Mouse (Mus musculus): Measurements from ENCODE around the gene Tmem268. TPM values are rescaled to one million over a fixed set of nuclear protein-coding genes. Genes with fewer than 3 reads are reported as not detected.

The Tmem268 gene
- 13.1 and 17.3 TPM in 2 replicates for polyA plus RNA-seq (2015; fragmentation: Nextera tagmentation; extraction: Ambion mirVana)

GRCm38 (mm10) chr4:63558407-63559081 is at the start of gene Tmem268:
Gene Tmem268, plus strand, starts transcription at chr4:63558781.
- peak within 1 kb of the TSS; percentile 96 for H3K27ac ChIP-seq (ENCODE audit: low read depth)
- peaks cover 75% of the 10 kb centered on the region for H3K4me1 ChIP-seq (ENCODE audit: insufficient read depth)

GRCm38 (mm10) chr4:63512921-63513320 is 45.7 kb upstream of the Tmem268 start:
- H3K9ac ChIP-seq (replicated peaks): no peak overlapping the region
- WGBS (ENCODE audit: insufficient replicate concordance): 65% methylated on average over 2 of the region's 2 CpGs
- H3K4me3 ChIP-seq (ENCODE audit: low read depth, low read length): no peak overlapping the region
- DNase-seq (no peak), ATAC-seq (no peak)
- H3K36me3 ChIP-seq (replicated peaks; ENCODE audit: insufficient read depth, low read length): no peaks in the 10 kb centered on the region
- no peaks in the 10 kb centered on the region for H3K4me1 ChIP-seq (ENCODE audit: insufficient read depth)
- H3K27me3 ChIP-seq (ENCODE audit: insufficient read depth, low read length): no peaks in the 10 kb centered on the region
- TF ChIP-seq EP300 (IDR thresholded peaks at IDR 0.05; ENCODE audit: low read depth) (no peak), CTCF (IDR thresholded peaks at IDR 0.05; ENCODE audit: low read depth) (no peak)
- no peaks in the 10 kb centered on the region for H3K9me3 ChIP-seq (ENCODE audit: low read length)
- no peak overlapping the region for H3K27ac ChIP-seq (ENCODE audit: low read depth)
- H3K4me2 ChIP-seq (ENCODE audit: low read depth, low read length): no peak overlapping the region

More at GRCm38 (mm10) chr4:63558407-63559081, at the start of gene Tmem268:
- peak; percentile 80 for ATAC-seq
- Histone ChIP-seq H3K4me2 (ENCODE audit: low read depth, low read length) (peak within 1 kb of the TSS; percentile 95), H3K9me3 (ENCODE audit: low read length) (no peaks in the 10 kb centered on the region), H3K27me3 (ENCODE audit: insufficient read depth, low read length) (no peaks in the 10 kb centered on the region), H3K4me3 (ENCODE audit: low read depth, low read length) (peak within 1 kb of the TSS; percentile 73), H3K9ac (replicated peaks) (peak within 1 kb of the TSS; percentile 82), H3K36me3 (replicated peaks; ENCODE audit: insufficient read depth, low read length) (no peaks in the 10 kb centered on the region)
- WGBS (ENCODE audit: insufficient replicate concordance): under 1% methylated on average over 51 of the region's 81 CpGs
- peak; percentile 86 for DNase-seq
- no peak for TF ChIP-seq EP300 (IDR thresholded peaks at IDR 0.05; ENCODE audit: low read depth)
- peak; percentile 36 for TF ChIP-seq CTCF (IDR thresholded peaks at IDR 0.05; ENCODE audit: low read depth)

GRCm38 (mm10) chr4:63514454-63514984 is 44.1 kb upstream of the Tmem268 start:
- no peaks in the 10 kb centered on the region for H3K36me3 ChIP-seq (replicated peaks; ENCODE audit: insufficient read depth, low read length)
- H3K4me2 ChIP-seq (ENCODE audit: low read depth, low read length): no peak overlapping the region
- H3K9me3 ChIP-seq (ENCODE audit: low read length): no peaks in the 10 kb centered on the region
- H3K9ac ChIP-seq (replicated peaks): no peak overlapping the region
- DNase-seq: no peak
- H3K4me1 ChIP-seq (ENCODE audit: insufficient read depth): no peaks in the 10 kb centered on the region
- ATAC-seq: no peak
- 64% methylated on average over 4 of the region's 4 CpGs for WGBS (ENCODE audit: insufficient replicate concordance)
- TF ChIP-seq EP300 (IDR thresholded peaks at IDR 0.05; ENCODE audit: low read depth) (no peak), CTCF (IDR thresholded peaks at IDR 0.05; ENCODE audit: low read depth) (no peak)
- no peaks in the 10 kb centered on the region for H3K27me3 ChIP-seq (ENCODE audit: insufficient read depth, low read length)
- H3K4me3 ChIP-seq (ENCODE audit: low read depth, low read length): no peak overlapping the region
- H3K27ac ChIP-seq (ENCODE audit: low read depth): no peak overlapping the region

- no peak overlapping the region for H3K4me3 ChIP-seq (ENCODE audit: low read depth, low read length)
- no peak overlapping the region for H3K9ac ChIP-seq (replicated peaks)
- 47% methylated on average over 5 of the region's 5 CpGs for WGBS (ENCODE audit: insufficient replicate concordance)
- no peaks in the 10 kb centered on the region for H3K36me3 ChIP-seq (replicated peaks; ENCODE audit: insufficient read depth, low read length)
- no peaks in the 10 kb centered on the region for H3K4me1 ChIP-seq (ENCODE audit: insufficient read depth)
- H3K9me3 ChIP-seq (ENCODE audit: low read length): no peaks in the 10 kb centered on the region
- H3K4me2 ChIP-seq (ENCODE audit: low read depth, low read length): no peak overlapping the region
- no peak for ATAC-seq
- H3K27me3 ChIP-seq (ENCODE audit: insufficient read depth, low read length): no peaks in the 10 kb centered on the region
- no peak for TF ChIP-seq EP300 (IDR thresholded peaks at IDR 0.05; ENCODE audit: low read depth)
- TF ChIP-seq CTCF (IDR thresholded peaks at IDR 0.05; ENCODE audit: low read depth): no peak
- no peak for DNase-seq
- H3K27ac ChIP-seq (ENCODE audit: low read depth): no peak overlapping the region
Observed at GRCm38 (mm10) chr4:63515021-63515420, 43.6 kb upstream of the Tmem268 start.

- Histone ChIP-seq H3K9ac (replicated peaks) (no peak overlapping the region), H3K36me3 (replicated peaks; ENCODE audit: insufficient read depth, low read length) (no peaks in the 10 kb centered on the region), H3K4me1 (ENCODE audit: insufficient read depth) (no peaks in the 10 kb centered on the region), H3K4me3 (ENCODE audit: low read depth, low read length) (no peak overlapping the region), H3K27me3 (ENCODE audit: insufficient read depth, low read length) (no peaks in the 10 kb centered on the region), H3K27ac (ENCODE audit: low read depth) (no peak overlapping the region), H3K9me3 (ENCODE audit: low read length) (no peaks in the 10 kb centered on the region), H3K4me2 (ENCODE audit: low read depth, low read length) (no peak overlapping the region)
- WGBS (ENCODE audit: insufficient replicate concordance): 69% methylated on average over 2 of the region's 2 CpGs
- ATAC-seq: no peak
- DNase-seq: no peak
- TF ChIP-seq EP300 (IDR thresholded peaks at IDR 0.05; ENCODE audit: low read depth) (no peak), CTCF (IDR thresholded peaks at IDR 0.05; ENCODE audit: low read depth) (no peak)
Observed at GRCm38 (mm10) chr4:63521813-63522419, 36.7 kb upstream of the Tmem268 start.

- Histone ChIP-seq H3K9ac (replicated peaks) (no peak overlapping the region), H3K36me3 (replicated peaks; ENCODE audit: insufficient read depth, low read length) (no peaks in the 10 kb centered on the region), H3K4me2 (ENCODE audit: low read depth, low read length) (no peak overlapping the region), H3K4me3 (ENCODE audit: low read depth, low read length) (no peak overlapping the region), H3K9me3 (ENCODE audit: low read length) (no peaks in the 10 kb centered on the region), H3K27ac (ENCODE audit: low read depth) (no peak overlapping the region), H3K4me1 (ENCODE audit: insufficient read depth) (no peaks in the 10 kb centered on the region), H3K27me3 (ENCODE audit: insufficient read depth, low read length) (no peaks in the 10 kb centered on the region)
- no peak for DNase-seq
- no peak for ATAC-seq
- TF ChIP-seq EP300 (IDR thresholded peaks at IDR 0.05; ENCODE audit: low read depth): no peak
- no peak for TF ChIP-seq CTCF (IDR thresholded peaks at IDR 0.05; ENCODE audit: low read depth)
- WGBS (ENCODE audit: insufficient replicate concordance): 73% methylated on average over 8 of the region's 8 CpGs
Observed at GRCm38 (mm10) chr4:63525514-63525913, 33.1 kb upstream of the Tmem268 start.
